Mouse (Mus musculus) megakaryocyte, embryonic 14.5 days (primary cell): ENCODE data around the gene Zfp354b. TPM values are rescaled to one million over a fixed set of nuclear protein-coding genes. Genes with fewer than 3 reads are reported as not detected.

Source experiments
- H3K27me3 ChIP-seq: replicated peaks from 2 replicates; pipeline ENCODE3; 2012; ENCODE audit warnings: inconsistent platforms
- H3K36me3 ChIP-seq: replicated peaks from 2 replicates; pipeline ENCODE3; 2012; ENCODE audit warnings: low read length, inconsistent platforms, mixed read lengths
- H3K4me1 ChIP-seq: 2 replicates; pipeline ENCODE4 v1.6.1; 2012; ENCODE audit warnings: inconsistent platforms
- H3K4me3 ChIP-seq: replicated peaks from 2 replicates; pipeline ENCODE3; 2012; ENCODE audit warnings: moderate library complexity, mild to moderate bottlenecking, inconsistent platforms
- H3K9me3 ChIP-seq: 2 replicates; pipeline ENCODE4 v1.6.1; 2012; ENCODE audit warnings: inconsistent platforms
- FLI1 ChIP-seq: IDR thresholded peaks from 2 replicates; pipeline ENCODE4 v1.6.1; 2012; ENCODE audit warnings: low read length, inconsistent platforms, mixed read lengths
- GATA1 ChIP-seq: IDR thresholded peaks from 3 replicates; pipeline ENCODE4 v1.6.1; 2012; ENCODE audit warnings: mixed read lengths, low read length, inconsistent platforms, borderline replicate concordance
- polyA plus RNA-seq: library from polyadenylated mRNA; stranded (reverse); fragments of >175 nt; gene quantifications from 2 replicates; pipeline ENCODE4 v1.2.3, GENCODE M21; 2012; ENCODE audit warnings: low replicate concordance; ENCODE audit not compliant: insufficient read depth

Gene Zfp354b
- polyA plus RNA-seq, 1 experiment, result not detected

DNA sequence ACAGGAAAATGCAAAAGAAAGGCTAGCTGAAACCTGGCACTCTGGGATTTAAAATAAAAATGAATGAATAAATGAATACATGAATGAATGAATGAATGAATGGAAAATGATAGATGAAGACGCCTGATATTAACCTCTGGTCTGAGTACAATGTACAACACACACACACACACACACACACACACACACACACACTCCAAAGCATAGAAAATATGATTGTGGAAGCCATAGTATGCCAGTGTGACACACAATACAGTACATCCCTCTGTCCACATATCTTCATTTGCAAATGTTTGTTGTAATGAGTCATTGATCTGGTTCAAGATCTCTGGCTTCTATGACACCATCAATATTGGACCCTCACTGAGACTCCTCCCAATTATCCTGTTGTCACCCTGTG is 607 bp upstream of the Zfp354b start:
- peaks cover 10% of the 10 kb centered on the region for H3K4me1 ChIP-seq
- no peak overlapping the region for H3K4me3 ChIP-seq
- no peaks in the 10 kb centered on the region for H3K36me3 ChIP-seq
- peaks cover 20% of the 10 kb centered on the region for H3K9me3 ChIP-seq
- no peak for TF ChIP-seq FLI1
- no peak for TF ChIP-seq GATA1
- peaks cover 19% of the 10 kb centered on the region for H3K27me3 ChIP-seq

DNA sequence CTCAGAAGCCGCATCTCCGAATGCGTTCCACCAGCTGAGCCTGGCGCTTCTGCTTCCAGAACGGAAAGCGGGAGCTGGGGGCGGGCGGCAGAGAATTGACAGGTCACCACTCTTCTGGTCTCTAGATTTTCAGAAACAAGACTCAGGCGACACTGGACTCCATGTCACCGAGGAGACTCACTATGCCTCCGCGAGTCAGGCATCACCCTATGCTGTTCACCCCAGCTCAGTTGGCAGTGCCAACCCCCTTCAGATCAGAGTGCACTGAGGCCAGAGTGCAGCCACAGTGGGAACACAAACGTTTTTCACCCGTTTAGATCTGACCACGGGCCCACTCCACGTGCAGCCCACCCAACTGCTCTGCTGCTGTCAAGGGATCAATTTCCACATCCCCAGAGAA is 412 bp downstream of the Zfp354b start:
- Histone ChIP-seq H3K27me3 (peaks cover 19% of the 10 kb centered on the region), H3K4me3 (peak overlapping the region; percentile 92), H3K4me1 (peaks cover 10% of the 10 kb centered on the region), H3K36me3 (no peaks in the 10 kb centered on the region), H3K9me3 (peaks cover 16% of the 10 kb centered on the region; the same call in 1 of the 2 replicates)
- TF ChIP-seq FLI1 (no peak), GATA1 (no peak)

DNA sequence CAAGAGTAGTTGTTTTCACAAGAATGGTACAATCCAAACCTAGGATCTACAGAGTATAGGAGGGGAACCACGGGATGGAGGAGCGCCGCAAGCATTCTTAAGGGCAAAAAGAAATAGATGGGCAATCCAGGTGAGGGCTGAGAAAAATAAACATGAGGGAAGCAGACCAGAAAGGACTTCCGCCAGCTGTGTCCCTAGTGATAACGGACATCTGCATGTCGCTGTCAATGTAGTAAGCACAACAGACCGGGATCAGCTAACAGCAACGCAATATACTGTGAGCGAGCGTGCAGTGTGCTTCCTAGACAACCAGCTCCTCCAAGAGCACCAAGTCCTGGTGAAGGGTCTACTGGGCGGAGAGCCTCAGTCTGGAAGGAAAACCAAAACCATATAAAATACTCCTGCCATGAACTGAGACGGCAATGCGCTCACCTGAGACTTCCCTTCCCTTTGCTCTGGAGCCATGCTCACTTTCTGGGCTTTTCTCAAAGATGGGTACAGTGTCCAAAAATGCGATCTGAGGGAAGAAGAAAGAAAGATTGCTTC is 891 bp downstream of the Zfp354b start:
- TF ChIP-seq GATA1 (no peak), FLI1 (no peak)
- peak overlapping the region; percentile 92 for H3K4me3 ChIP-seq
- peaks cover 19% of the 10 kb centered on the region for H3K27me3 ChIP-seq

DNA sequence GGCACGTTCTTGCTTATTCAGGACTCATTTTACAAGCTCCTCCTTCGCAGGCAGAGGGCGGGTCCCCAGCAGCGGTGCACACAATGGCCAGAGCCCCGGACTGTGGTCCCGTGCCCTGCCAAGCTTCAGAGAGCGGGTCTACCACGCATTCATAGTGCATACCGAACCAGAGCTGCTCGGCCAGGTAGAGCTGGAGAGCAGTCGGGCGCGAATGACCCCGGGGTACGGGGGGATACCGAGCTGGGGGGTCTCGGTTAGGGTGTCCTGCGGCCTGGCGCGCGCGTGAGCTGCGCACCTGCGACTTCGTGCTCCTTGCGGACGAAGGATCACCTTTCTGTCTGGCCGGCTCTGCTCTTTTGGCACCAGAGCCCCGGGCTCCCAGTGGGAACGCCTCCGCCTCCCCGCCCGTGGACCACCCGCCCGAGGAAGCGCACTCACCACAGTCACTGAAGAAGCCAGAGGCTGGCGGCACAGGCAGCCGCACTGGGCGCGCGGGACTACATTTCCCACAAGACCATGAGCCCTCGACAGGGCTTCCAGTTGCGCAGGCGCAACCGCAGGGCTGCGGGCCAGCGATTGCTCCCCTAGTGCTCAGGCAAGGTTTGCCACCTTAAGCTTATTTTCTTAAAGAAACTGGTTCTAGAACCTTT is 15.6 kb downstream of the Zfp354b start, which contains the start of gene Zfp2:
TSS of gene Zfp2 (minus strand) at position 495 of the 650 bp plus-strand sequence.
- Histone ChIP-seq H3K4me3 (peak within 1 kb of the TSS; percentile 94), H3K4me1 (peaks cover 6% of the 10 kb centered on the region), H3K27me3 (peaks cover 3% of the 10 kb centered on the region), H3K9me3 (peaks cover 23% of the 10 kb centered on the region), H3K36me3 (peaks cover 6% of the 10 kb centered on the region)
- TF ChIP-seq FLI1 (no peak), GATA1 (no peak)

More for the DNA sequence above, 891 bp downstream of the Zfp354b start:
- H3K9me3 ChIP-seq, result peaks cover 20% of the 10 kb centered on the region; the same call in 1 of the 2 replicates
- H3K4me1 ChIP-seq, result peaks cover 10% of the 10 kb centered on the region
- H3K36me3 ChIP-seq, result no peaks in the 10 kb centered on the region

DNA sequence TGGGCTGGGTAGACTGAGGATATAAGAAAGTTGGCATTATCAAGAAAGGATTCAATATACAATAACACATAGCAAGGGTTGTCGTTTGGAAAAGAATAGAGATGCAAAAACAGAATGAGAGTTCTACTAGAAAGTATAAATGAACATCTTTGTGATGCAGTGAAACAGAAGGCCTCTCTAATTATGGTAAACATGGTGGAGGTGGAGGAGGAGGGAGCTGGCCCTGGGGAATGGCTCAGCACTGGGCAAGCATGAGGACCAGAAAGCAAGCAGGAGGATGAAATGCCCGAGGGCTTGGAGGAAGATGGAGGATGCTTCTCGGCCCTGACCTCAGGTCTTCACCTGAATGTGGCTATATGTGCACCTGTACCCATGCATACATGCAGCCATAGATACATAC is 17.0 kb downstream of the Zfp354b start:
- no peak overlapping the region for H3K4me3 ChIP-seq
- H3K27me3 ChIP-seq, result peaks cover 3% of the 10 kb centered on the region
- H3K9me3 ChIP-seq, result peaks cover 31% of the 10 kb centered on the region
- TF ChIP-seq FLI1 (no peak), GATA1 (no peak)
- H3K36me3 ChIP-seq, result peaks cover 15% of the 10 kb centered on the region
- H3K4me1 ChIP-seq, result peaks cover 6% of the 10 kb centered on the region

DNA sequence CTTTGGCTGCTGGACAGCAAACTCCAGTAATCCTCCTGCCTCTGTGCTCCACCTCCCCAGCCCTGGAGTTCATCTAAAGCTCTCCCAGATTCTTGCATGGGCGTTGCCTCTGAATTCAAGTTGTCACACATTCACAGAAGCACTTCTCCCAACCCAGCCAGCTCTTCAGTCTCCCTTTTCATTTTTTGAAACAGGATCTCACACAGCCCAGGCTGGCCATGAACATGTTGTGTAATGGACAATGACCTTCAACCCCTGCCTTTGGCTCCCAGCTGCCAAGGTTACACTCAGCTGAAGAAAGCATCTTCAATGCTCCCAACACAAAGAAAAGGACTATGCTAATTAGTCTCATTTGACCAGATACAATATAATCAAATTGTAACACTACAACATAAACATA is 18.1 kb downstream of the Zfp354b start:
- H3K36me3 ChIP-seq, result peaks cover 19% of the 10 kb centered on the region
- peaks cover 3% of the 10 kb centered on the region for H3K27me3 ChIP-seq
- peaks cover 6% of the 10 kb centered on the region for H3K4me1 ChIP-seq
- no peak overlapping the region for H3K4me3 ChIP-seq
- peaks cover 36% of the 10 kb centered on the region for H3K9me3 ChIP-seq
- TF ChIP-seq GATA1, result no peak
- TF ChIP-seq FLI1, result no peak

- peaks cover 58% of the 10 kb centered on the region for H3K9me3 ChIP-seq
- no peaks in the 10 kb centered on the region for H3K4me1 ChIP-seq
- H3K4me3 ChIP-seq, result no peak overlapping the region
- H3K36me3 ChIP-seq, result peaks cover 36% of the 10 kb centered on the region
- TF ChIP-seq GATA1 (no peak), FLI1 (no peak)
- no peaks in the 10 kb centered on the region for H3K27me3 ChIP-seq
These were observed 23.3 kb downstream of the Zfp354b start for GRCm38 (mm10) chr11:50908136-50908535.

DNA sequence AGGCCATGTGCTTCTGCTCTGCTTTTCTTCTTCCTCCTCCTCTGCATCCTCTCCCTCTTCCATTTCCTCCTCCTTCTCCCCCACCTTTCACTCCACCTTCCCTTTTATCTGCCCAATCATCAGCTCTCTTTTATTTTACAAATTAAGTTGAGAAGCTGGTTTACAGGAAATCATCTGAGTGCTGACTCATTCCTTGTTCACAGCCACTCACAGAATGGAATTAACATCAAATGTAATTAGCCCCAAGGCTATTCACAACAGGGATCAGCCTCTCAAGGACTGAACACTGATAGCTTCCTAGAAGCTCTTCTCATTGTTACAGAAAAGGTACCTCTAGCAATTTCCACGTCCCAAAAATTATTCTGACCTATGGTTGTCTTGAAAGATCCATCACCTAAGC is 34.1 kb downstream of the Zfp354b start:
- Histone ChIP-seq H3K4me3 (no peak overlapping the region), H3K27me3 (no peaks in the 10 kb centered on the region), H3K36me3 (peaks cover 4% of the 10 kb centered on the region), H3K4me1 (no peaks in the 10 kb centered on the region), H3K9me3 (peaks cover 67% of the 10 kb centered on the region)
- TF ChIP-seq FLI1, result no peak
- TF ChIP-seq GATA1, result no peak

DNA sequence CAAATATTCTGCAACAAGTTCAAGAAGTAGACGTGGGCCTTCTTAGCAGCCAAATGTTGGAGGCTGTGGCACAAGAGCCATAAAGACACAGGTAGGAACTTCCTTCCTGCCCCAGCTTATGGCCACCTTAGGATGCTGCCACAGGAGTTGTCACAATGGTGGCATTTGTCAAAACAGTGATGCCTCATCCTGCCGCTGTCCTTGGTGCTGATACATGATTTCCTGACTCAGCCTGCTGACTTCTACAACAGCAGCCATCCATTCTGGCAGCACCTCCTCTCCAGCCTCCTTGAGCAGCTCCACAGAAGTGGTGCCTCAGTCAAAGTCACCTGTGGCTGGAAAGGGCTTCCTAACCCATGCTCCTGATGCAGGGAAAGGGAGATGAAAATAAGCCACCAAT is 39.0 kb downstream of the Zfp354b start:
- TF ChIP-seq GATA1 (no peak), FLI1 (no peak)
- no peaks in the 10 kb centered on the region for H3K27me3 ChIP-seq
- no peaks in the 10 kb centered on the region for H3K36me3 ChIP-seq
- no peaks in the 10 kb centered on the region for H3K4me1 ChIP-seq
- H3K4me3 ChIP-seq, result no peak overlapping the region
- peaks cover 40% of the 10 kb centered on the region for H3K9me3 ChIP-seq

GRCm38 (mm10) chr11:50887390-50888128 is 43.9 kb downstream of the Zfp354b start, which contains the start of gene Zfp454:
Zfp454 (minus strand) TSS chr11:50887651.
- Histone ChIP-seq H3K4me1 (no peaks in the 10 kb centered on the region), H3K27me3 (peaks cover 10% of the 10 kb centered on the region), H3K4me3 (no peak within 1 kb of the TSS), H3K36me3 (no peaks in the 10 kb centered on the region), H3K9me3 (peaks cover 36% of the 10 kb centered on the region)
- TF ChIP-seq GATA1 (no peak), FLI1 (no peak)
